Mouse (Mus musculus) neural tube, embryonic 15.5 days (tissue): ENCODE results near the gene Sult1a1. TPM values are rescaled to one million over a fixed set of nuclear protein-coding genes. Genes with fewer than 3 reads are reported as not detected.
A peak's percentile ranks its signal among the peaks of the same experiment; 100 is the strongest.
"Not testable (repeated sequence)": the region's sequence is repeated elsewhere in the genome, so short reads cannot be mapped to it uniquely, and the experiment has no call there.

ENCODE experiments used
- ATAC-seq: fragments of 200-750 bp; cut with Nextera tagmentation; 2 replicates; pipeline ENCODE4 v1.8.0; 2017; ENCODE audit warnings: mild to moderate bottlenecking, moderate TSS enrichment, moderate library complexity; ENCODE audit not compliant: low FRiP score
- H3K27ac ChIP-seq: fragments of 300-500 bp; sonication (generic); replicated peaks from 2 replicates; pipeline ENCODE4 v1.5.1; 2015; ENCODE audit warnings: mild to moderate bottlenecking, inconsistent platforms
- H3K27me3 ChIP-seq: fragments of 300-500 bp; sonication (generic); replicated peaks from 2 replicates; pipeline ENCODE4 v1.6.1; 2015; ENCODE audit warnings: inconsistent platforms
- H3K36me3 ChIP-seq: fragments of 300-500 bp; sonication (generic); 2 replicates; pipeline ENCODE4 v1.6.1; 2015; ENCODE audit warnings: inconsistent platforms
- H3K4me1 ChIP-seq: fragments of 300-500 bp; sonication (generic); 2 replicates; pipeline ENCODE4 v1.6.1; 2015; ENCODE audit warnings: inconsistent platforms
- H3K4me2 ChIP-seq: fragments of 300-500 bp; sonication (generic); 2 replicates; pipeline ENCODE4 v1.6.1; 2015; ENCODE audit warnings: inconsistent platforms, mild to moderate bottlenecking, moderate library complexity
- H3K4me3 ChIP-seq: fragments of 300-500 bp; sonication (generic); replicated peaks from 2 replicates; pipeline ENCODE4 v1.5.1; 2015; ENCODE audit warnings: mild to moderate bottlenecking, inconsistent platforms
- H3K9ac ChIP-seq: fragments of 300-500 bp; sonication (generic); replicated peaks from 2 replicates; pipeline ENCODE4 v1.6.1; 2015; ENCODE audit warnings: mild to moderate bottlenecking, inconsistent platforms
- H3K9me3 ChIP-seq: fragments of 300-500 bp; sonication (generic); replicated peaks from 2 replicates; pipeline ENCODE4 v1.6.1; 2016; ENCODE audit warnings: inconsistent platforms
- WGBS: fragments of 180-500 bp; shearing (Covaris S2); methylation state at CpG from one replicate; pipeline ENCODE4 v1.1.7; 2015; ENCODE audit warnings: mixed read lengths; 5-methylcytosine and 5-hydroxymethylcytosine counted together
- polyA plus RNA-seq: library from polyadenylated mRNA; unstranded; fragments of >200 nt; fragmentation: Nextera tagmentation; extraction: Ambion mirVana; gene quantifications from 2 replicates; pipeline ENCODE4 v1.2.1, GENCODE M21; 2015

The Sult1a1 gene
- polyA plus RNA-seq, 1 experiment from 2014 or later: 3.4 TPM

- Histone ChIP-seq H3K4me2 (peak within 1 kb of the TSS; percentile 95), H3K27ac (peak within 1 kb of the TSS; percentile 97), H3K4me1 (peaks cover 50% of the 10 kb centered on the region), H3K9ac (peak within 1 kb of the TSS; percentile 97), H3K9me3 (no peaks in the 10 kb centered on the region), H3K27me3 (no peaks in the 10 kb centered on the region), H3K36me3 (peaks cover 46% of the 10 kb centered on the region), H3K4me3 (peak within 1 kb of the TSS; percentile 88)
- ATAC-seq: peak; percentile 96
- 0% methylated on average over 40 of the region's 40 CpGs for WGBS
Measured at GRCm38 (mm10) chr7:126695631-126696207, 19.5 kb upstream of the Sult1a1 start, which contains the start of gene Slx1b. Slx1b (minus strand) TSS chr7:126695784.

GRCm38 (mm10) chr7:126695210-126695611 lies 19.0 kb upstream of the Sult1a1 start, which contains the start of gene Bola2:
Bola2 (plus strand) TSS chr7:126695401.
- peak within 1 kb of the TSS; percentile 97 for H3K9ac ChIP-seq
- H3K36me3 ChIP-seq: peaks cover 43% of the 10 kb centered on the region
- peak within 1 kb of the TSS; percentile 97 for H3K27ac ChIP-seq
- WGBS: under 1% methylated on average over 31 of the region's 31 CpGs
- ATAC-seq: peak; percentile 49
- peak within 1 kb of the TSS; percentile 95 for H3K4me2 ChIP-seq
- H3K4me3 ChIP-seq: peak within 1 kb of the TSS; percentile 88
- H3K4me1 ChIP-seq: peaks cover 45% of the 10 kb centered on the region
- no peaks in the 10 kb centered on the region for H3K9me3 ChIP-seq
- no peaks in the 10 kb centered on the region for H3K27me3 ChIP-seq

- Histone ChIP-seq H3K27ac (peak overlapping the region; percentile 97), H3K4me3 (peak overlapping the region; percentile 88), H3K9ac (peak overlapping the region; percentile 97), H3K36me3 (peaks cover 37% of the 10 kb centered on the region), H3K4me2 (peak overlapping the region; percentile 95), H3K4me1 (peaks cover 42% of the 10 kb centered on the region), H3K27me3 (no peaks in the 10 kb centered on the region), H3K9me3 (no peaks in the 10 kb centered on the region)
- ATAC-seq: no peak
- WGBS: 14% methylated on average over 10 of the region's 10 CpGs
Measured at GRCm38 (mm10) chr7:126694441-126695051, 18.3 kb upstream of the Sult1a1 start.

- Histone ChIP-seq H3K4me1 (peaks cover 41% of the 10 kb centered on the region), H3K27ac (no peak overlapping the region), H3K9me3 (no peaks in the 10 kb centered on the region), H3K36me3 (peaks cover 29% of the 10 kb centered on the region), H3K27me3 (no peaks in the 10 kb centered on the region), H3K4me2 (peak overlapping the region; percentile 95), H3K4me3 (peak overlapping the region; percentile 88; the same call in 1 of the 2 replicates), H3K9ac (no peak overlapping the region)
- no peak for ATAC-seq
- 89% methylated on average over 7 of the region's 7 CpGs for WGBS
Measured at GRCm38 (mm10) chr7:126693781-126694180, 17.5 kb upstream of the Sult1a1 start.

GRCm38 (mm10) chr7:126693256-126693655 lies 17.0 kb upstream of the Sult1a1 start:
- peak overlapping the region; percentile 95 for H3K4me2 ChIP-seq
- H3K9me3 ChIP-seq: no peaks in the 10 kb centered on the region
- ATAC-seq: no peak

GRCm38 (mm10) chr7:126692426-126692825 lies 16.2 kb upstream of the Sult1a1 start:
- Histone ChIP-seq H3K9ac (no peak overlapping the region), H3K27me3 (no peaks in the 10 kb centered on the region), H3K27ac (no peak overlapping the region), H3K36me3 (peaks cover 22% of the 10 kb centered on the region), H3K4me2 (no peak overlapping the region), H3K4me3 (no peak overlapping the region), H3K9me3 (no peaks in the 10 kb centered on the region), H3K4me1 (peaks cover 35% of the 10 kb centered on the region)
- WGBS: 96% methylated on average over 26 of the region's 26 CpGs
- ATAC-seq: no peak

More at GRCm38 (mm10) chr7:126693256-126693655, 17.0 kb upstream of the Sult1a1 start:
- H3K9ac ChIP-seq: no peak overlapping the region
- H3K36me3 ChIP-seq: peaks cover 26% of the 10 kb centered on the region
- H3K4me1 ChIP-seq: peaks cover 41% of the 10 kb centered on the region
- 26% methylated on average over 3 of the region's 3 CpGs for WGBS
- H3K27ac ChIP-seq: no peak overlapping the region
- 0 out of 2 replicates have a peak overlapping the region, but pooled peaks have one; percentile 3 for H3K4me3 ChIP-seq
- no peaks in the 10 kb centered on the region for H3K27me3 ChIP-seq

GRCm38 (mm10) chr7:126691676-126692075 lies 15.4 kb upstream of the Sult1a1 start:
- no peak overlapping the region for H3K4me3 ChIP-seq
- H3K27me3 ChIP-seq: no peaks in the 10 kb centered on the region
- H3K4me2 ChIP-seq: no peak overlapping the region
- H3K4me1 ChIP-seq: peaks cover 27% of the 10 kb centered on the region
- no peaks in the 10 kb centered on the region for H3K9me3 ChIP-seq
- no peak overlapping the region for H3K9ac ChIP-seq
- H3K36me3 ChIP-seq: peaks cover 19% of the 10 kb centered on the region
- no peak for ATAC-seq
- 79% methylated on average over 5 of the region's 5 CpGs for WGBS
- no peak overlapping the region for H3K27ac ChIP-seq

- H3K27ac ChIP-seq: no peak overlapping the region
- WGBS: 87% methylated on average over 3 of the region's 3 CpGs
- no peak for ATAC-seq
Measured at GRCm38 (mm10) chr7:126690737-126691136, 14.5 kb upstream of the Sult1a1 start.

GRCm38 (mm10) chr7:126689021-126689420 lies 12.8 kb upstream of the Sult1a1 start:
- Histone ChIP-seq H3K36me3 (peaks cover 19% of the 10 kb centered on the region), H3K27me3 (no peaks in the 10 kb centered on the region), H3K4me1 (peaks cover 15% of the 10 kb centered on the region), H3K4me3 (no peak overlapping the region), H3K9me3 (no peaks in the 10 kb centered on the region), H3K9ac (no peak overlapping the region), H3K27ac (no peak overlapping the region), H3K4me2 (no peak overlapping the region)
- WGBS: 92% methylated on average over 3 of the region's 3 CpGs
- ATAC-seq: no peak

More at GRCm38 (mm10) chr7:126690737-126691136, 14.5 kb upstream of the Sult1a1 start:
- Histone ChIP-seq H3K4me2 (no peak overlapping the region), H3K9ac (no peak overlapping the region), H3K9me3 (no peaks in the 10 kb centered on the region), H3K36me3 (peaks cover 19% of the 10 kb centered on the region), H3K27me3 (no peaks in the 10 kb centered on the region), H3K4me1 (peaks cover 22% of the 10 kb centered on the region), H3K4me3 (no peak overlapping the region)

GRCm38 (mm10) chr7:126688156-126688555 lies 11.9 kb upstream of the Sult1a1 start:
- ATAC-seq, H3K9ac ChIP-seq, H3K9me3 ChIP-seq, H3K27me3 ChIP-seq, H3K27ac ChIP-seq, H3K4me2 ChIP-seq, H3K4me3 ChIP-seq, H3K4me1 ChIP-seq: not testable (repeated sequence)
- peaks cover 19% of the 10 kb centered on the region for H3K36me3 ChIP-seq
- 78% methylated on average over 4 of the region's 4 CpGs for WGBS

- WGBS: 97% methylated on average over 5 of the region's 5 CpGs
- Histone ChIP-seq H3K9me3 (no peaks in the 10 kb centered on the region), H3K36me3 (peaks cover 6% of the 10 kb centered on the region; the same call in 1 of the 2 replicates), H3K27ac (no peak overlapping the region), H3K27me3 (no peaks in the 10 kb centered on the region), H3K9ac (no peak overlapping the region), H3K4me1 (no peaks in the 10 kb centered on the region), H3K4me3 (no peak overlapping the region), H3K4me2 (no peak overlapping the region)
- no peak for ATAC-seq
Measured at GRCm38 (mm10) chr7:126681221-126681620, 5.0 kb upstream of the Sult1a1 start.

GRCm38 (mm10) chr7:126679683-126680082 lies 3.5 kb upstream of the Sult1a1 start:
- Histone ChIP-seq H3K9ac (no peak overlapping the region), H3K4me2 (no peak overlapping the region), H3K9me3 (no peaks in the 10 kb centered on the region), H3K27ac (no peak overlapping the region), H3K27me3 (no peaks in the 10 kb centered on the region), H3K4me3 (no peak overlapping the region), H3K36me3 (peaks cover 15% of the 10 kb centered on the region; the same call in 1 of the 2 replicates), H3K4me1 (no peaks in the 10 kb centered on the region)
- no peak for ATAC-seq
- 93% methylated on average over 5 of the region's 5 CpGs for WGBS
